Mouse (Mus musculus) E14TG2a.4 (cell line): ENCODE data around the gene Kank2.

ENCODE experiments used
- CTCF ChIP-seq: conservative IDR thresholded peaks from 2 replicates; pipeline ENCODE4 v1.5.1; 2014; ENCODE audit warnings: low read length
- NANOG ChIP-seq: IDR thresholded peaks from 2 replicates; pipeline ENCODE4 v1.6.1; 2014; ENCODE audit warnings: borderline replicate concordance, low read length, mixed read lengths
- POU5F1 ChIP-seq: IDR thresholded peaks from 2 replicates; pipeline ENCODE4 v1.6.1; 2014; ENCODE audit warnings: low read length, borderline replicate concordance

GRCm38 (mm10) chr9:21829834-21830460 is 31.4 kb upstream of the Kank2 start:
- TF ChIP-seq CTCF (no peak), POU5F1 (no peak), NANOG (no peak)
